Mouse (Mus musculus) CH12.LX (cell line): ENCODE data around the gene Cisd2. TPM values are rescaled to one million over a fixed set of nuclear protein-coding genes. Genes with fewer than 3 reads are reported as not detected.

Source experiments
- DNase-seq: peaks from one replicate; pipeline ENCODE4 v3.0.0-alpha.2; 2013; ENCODE audit errors: extremely low read depth
- H3K27ac ChIP-seq: 2 replicates; pipeline ENCODE4 v1.5.1; 2012; ENCODE audit warnings: low read depth, mild to moderate bottlenecking, control low read depth, moderate library complexity; ENCODE audit not compliant: insufficient read depth
- H3K27me3 ChIP-seq: replicated peaks from 2 replicates; pipeline ENCODE3; 2012; ENCODE audit warnings: inconsistent platforms
- H3K36me3 ChIP-seq, 2 experiments: replicated peaks in 1 of 2; 2 replicates each; pipeline versions ENCODE3 to v1.6.1; 2012; ENCODE audit warnings: inconsistent platforms in 1 of 2, low read length in 1 of 2, mild to moderate bottlenecking in 1 of 2, mixed read lengths in 1 of 2, moderate library complexity in 1 of 2; ENCODE audit not compliant: control insufficient read depth in 1 of 2, insufficient read depth in 1 of 2
- H3K4me1 ChIP-seq, 2 experiments: 2 replicates each; pipeline ENCODE4 v1.6.1; 2012; ENCODE audit warnings: inconsistent platforms in 1 of 2, moderate library complexity in 1 of 2; ENCODE audit not compliant: insufficient read depth in 2 of 2, control insufficient read depth in 1 of 2
- H3K4me2 ChIP-seq: 2 replicates; pipeline ENCODE4 v1.6.1; 2012; ENCODE audit warnings: low read depth, mild to moderate bottlenecking, control low read depth; ENCODE audit not compliant: poor library complexity, insufficient read depth, severe bottlenecking
- H3K4me3 ChIP-seq, 3 experiments: fragments of 150-350 bp in 1 of 3; sonication (generic) in 1 of 3; replicated peaks in 1 of 3; 2 replicates each; pipeline versions ENCODE3 to v1.5.1; 2011 to 2012; ENCODE audit warnings: low read depth in 2 of 3, low read length in 2 of 3, mild to moderate bottlenecking in 2 of 3, moderate library complexity in 2 of 3, control low read depth in 1 of 3, improper control_type of control experiment in 1 of 3, inconsistent platforms in 1 of 3, mixed read lengths in 1 of 3; ENCODE audit not compliant: poor library complexity in 1 of 3
- H3K79me2 ChIP-seq: replicated peaks from 2 replicates; pipeline ENCODE4 v1.6.1; 2012; ENCODE audit warnings: mild to moderate bottlenecking, moderate library complexity; ENCODE audit not compliant: control insufficient read depth, poor library complexity, insufficient read depth, severe bottlenecking; ENCODE audit errors: extremely low read depth
- H3K9ac ChIP-seq: 2 replicates; pipeline ENCODE4 v1.6.1; 2012; ENCODE audit warnings: low read depth, mild to moderate bottlenecking, control low read depth, moderate library complexity; ENCODE audit not compliant: insufficient read depth
- H3K9me3 ChIP-seq: replicated peaks from 2 replicates; pipeline ENCODE3; 2012; ENCODE audit warnings: low read length, inconsistent platforms, mixed read lengths
- BHLHE40 ChIP-seq: IDR thresholded peaks from 2 replicates; pipeline ENCODE4 v1.6.1; 2011; ENCODE audit warnings: mild to moderate bottlenecking, low read depth, low read length, improper control_type of control experiment
- CHD1 ChIP-seq: IDR thresholded peaks from 2 replicates; pipeline ENCODE4 v1.6.1; 2012; ENCODE audit warnings: low read depth, low read length, improper control_type of control experiment, inconsistent platforms
- CHD2 ChIP-seq: IDR thresholded peaks from 2 replicates; pipeline ENCODE4 v1.6.1; 2011; ENCODE audit warnings: low read length, improper control_type of control experiment
- CTCF ChIP-seq, 2 experiments: IDR thresholded peaks in 1 of 2; conservative IDR thresholded peaks in 1 of 2; 2 replicates each; pipeline ENCODE4 v1.5.1; 2011 to 2012; ENCODE audit warnings: low read depth in 2 of 2, low read length in 2 of 2, improper control_type of control experiment in 1 of 2, inconsistent platforms in 1 of 2, mild to moderate bottlenecking in 1 of 2, moderate library complexity in 1 of 2
- E2F4 ChIP-seq: IDR thresholded peaks from 2 replicates; pipeline ENCODE4 v1.6.1; 2011; ENCODE audit warnings: low read depth, low read length, improper control_type of control experiment; ENCODE audit not compliant: insufficient replicate concordance
- ELF1 ChIP-seq: IDR thresholded peaks from 2 replicates; pipeline ENCODE4 v1.6.1; 2014; ENCODE audit warnings: low read depth, mild to moderate bottlenecking, inconsistent platforms, low read length, improper control_type of control experiment
- EP300 ChIP-seq: IDR thresholded peaks from 2 replicates; pipeline ENCODE4 v1.6.1; 2011; ENCODE audit warnings: low read length, improper control_type of control experiment
- ETS1 ChIP-seq: conservative IDR thresholded peaks from 2 replicates; pipeline ENCODE4 v1.6.1; 2012; ENCODE audit warnings: low read depth, mild to moderate bottlenecking, inconsistent platforms, low read length, improper control_type of control experiment, moderate library complexity
- GABPA ChIP-seq: IDR thresholded peaks from 2 replicates; pipeline ENCODE4 v1.6.1; 2012; ENCODE audit warnings: low read depth, low read length, improper control_type of control experiment, inconsistent platforms; ENCODE audit not compliant: insufficient replicate concordance
- HCFC1 ChIP-seq: IDR thresholded peaks from 2 replicates; pipeline ENCODE4 v1.6.1; 2012; ENCODE audit warnings: low read depth, mild to moderate bottlenecking, inconsistent platforms, low read length, improper control_type of control experiment
- IRF4 ChIP-seq: IDR thresholded peaks from 2 replicates; pipeline ENCODE4 v1.6.1; 2014; ENCODE audit warnings: low read depth, mild to moderate bottlenecking, inconsistent platforms, low read length, improper control_type of control experiment
- JUN ChIP-seq: IDR thresholded peaks from 2 replicates; pipeline ENCODE4 v1.6.1; 2011; ENCODE audit warnings: low read depth, mild to moderate bottlenecking, low read length, improper control_type of control experiment, moderate library complexity; ENCODE audit not compliant: insufficient read depth
- JUND ChIP-seq: conservative IDR thresholded peaks from 2 replicates; pipeline ENCODE4 v1.6.1; 2011; ENCODE audit warnings: low read depth, low read length, improper control_type of control experiment
- KAT2A ChIP-seq: IDR thresholded peaks from 2 replicates; pipeline ENCODE4 v1.6.1; 2012; ENCODE audit warnings: low read length, improper control_type of control experiment, inconsistent platforms; ENCODE audit not compliant: insufficient replicate concordance
- MAFK ChIP-seq: IDR thresholded peaks from 2 replicates; pipeline ENCODE4 v1.6.1; 2011; ENCODE audit warnings: low read length, improper control_type of control experiment; ENCODE audit not compliant: insufficient replicate concordance
- MAX ChIP-seq: IDR thresholded peaks from 2 replicates; pipeline ENCODE4 v1.6.1; 2011; ENCODE audit warnings: low read length, improper control_type of control experiment
- MAZ ChIP-seq: IDR thresholded peaks from 2 replicates; pipeline ENCODE4 v1.6.1; 2012; ENCODE audit warnings: low read depth, mild to moderate bottlenecking, inconsistent platforms, low read length, improper control_type of control experiment, moderate library complexity
- MEF2A ChIP-seq: IDR thresholded peaks from 2 replicates; pipeline ENCODE4 v1.6.1; 2014; ENCODE audit warnings: low read depth, mild to moderate bottlenecking, inconsistent platforms, low read length, improper control_type of control experiment, borderline replicate concordance
- MXI1 ChIP-seq: IDR thresholded peaks from 2 replicates; pipeline ENCODE4 v1.6.1; 2011; ENCODE audit warnings: mild to moderate bottlenecking, low read depth, low read length, improper control_type of control experiment
- MYC ChIP-seq: IDR thresholded peaks from 2 replicates; pipeline ENCODE4 v1.6.1; 2011; ENCODE audit warnings: low read depth, mild to moderate bottlenecking, improper control_type of control experiment, low read length
- NELFE ChIP-seq: IDR thresholded peaks from 2 replicates; pipeline ENCODE4 v1.6.1; 2011; ENCODE audit warnings: low read depth, low read length, improper control_type of control experiment
- NRF1 ChIP-seq: IDR thresholded peaks from 2 replicates; pipeline ENCODE4 v1.6.1; 2014; ENCODE audit warnings: low read depth, mild to moderate bottlenecking, inconsistent platforms, low read length, improper control_type of control experiment, moderate library complexity
- PAX5 ChIP-seq: IDR thresholded peaks from 2 replicates; pipeline ENCODE4 v1.6.1; 2012; ENCODE audit warnings: low read length, inconsistent platforms, mixed read lengths
- POLR2A ChIP-seq: IDR thresholded peaks from 2 replicates; pipeline ENCODE4 v1.6.1; 2011; ENCODE audit warnings: low read depth, mild to moderate bottlenecking, improper control_type of control experiment, low read length
- POLR2AphosphoS2 ChIP-seq: IDR thresholded peaks from 2 replicates; pipeline ENCODE4 v1.6.1; 2011; ENCODE audit warnings: low read depth, low read length, improper control_type of control experiment
- RAD21 ChIP-seq: IDR thresholded peaks from 2 replicates; pipeline ENCODE4 v1.6.1; 2011; ENCODE audit warnings: low read depth, mild to moderate bottlenecking, low read length, improper control_type of control experiment, moderate library complexity
- RCOR1 ChIP-seq: conservative IDR thresholded peaks from 2 replicates; pipeline ENCODE4 v1.6.1; 2012; ENCODE audit warnings: low read depth, mild to moderate bottlenecking, inconsistent platforms, low read length, improper control_type of control experiment
- SIN3A ChIP-seq: IDR thresholded peaks from 2 replicates; pipeline ENCODE4 v1.6.1; 2012; ENCODE audit warnings: low read length, improper control_type of control experiment, inconsistent platforms
- SMC3 ChIP-seq: IDR thresholded peaks from 2 replicates; pipeline ENCODE4 v1.6.1; 2011; ENCODE audit warnings: low read depth, low read length, improper control_type of control experiment
- TBP ChIP-seq: conservative IDR thresholded peaks from 2 replicates; pipeline ENCODE4 v1.6.1; 2011; ENCODE audit warnings: low read depth, low read length, improper control_type of control experiment
- TCF12 ChIP-seq: IDR thresholded peaks from 2 replicates; pipeline ENCODE4 v1.6.1; 2014; ENCODE audit warnings: low read depth, mild to moderate bottlenecking, inconsistent platforms, low read length, improper control_type of control experiment
- UBTF ChIP-seq: IDR thresholded peaks from 2 replicates; pipeline ENCODE4 v1.6.1; 2012; ENCODE audit warnings: low read depth, mild to moderate bottlenecking, inconsistent platforms, low read length, improper control_type of control experiment, moderate library complexity
- USF1 ChIP-seq: IDR thresholded peaks from 2 replicates; pipeline ENCODE4 v1.6.1; 2014; ENCODE audit warnings: low read depth, mild to moderate bottlenecking, inconsistent platforms, low read length, improper control_type of control experiment
- USF2 ChIP-seq: conservative IDR thresholded peaks from 2 replicates; pipeline ENCODE4 v1.6.1; 2011; ENCODE audit warnings: low read depth, low read length, improper control_type of control experiment
- ZC3H11A ChIP-seq: IDR thresholded peaks from 2 replicates; pipeline ENCODE4 v1.6.1; 2012; ENCODE audit warnings: low read depth, mild to moderate bottlenecking, inconsistent platforms, low read length, improper control_type of control experiment
- ZKSCAN1 ChIP-seq: IDR thresholded peaks from 2 replicates; pipeline ENCODE4 v1.6.1; 2012; ENCODE audit warnings: low read depth, inconsistent platforms, low read length, improper control_type of control experiment, borderline replicate concordance
- ZMIZ1 ChIP-seq: IDR thresholded peaks from 2 replicates; pipeline ENCODE4 v1.6.1; 2012; ENCODE audit warnings: low read depth, mild to moderate bottlenecking, inconsistent platforms, low read length, improper control_type of control experiment
- ZNF384 ChIP-seq: IDR thresholded peaks from 2 replicates; pipeline ENCODE4 v1.6.1; 2012; ENCODE audit warnings: low read depth, low read length, improper control_type of control experiment, inconsistent platforms
- dilution Hi-C: fragments of 300-500 bp; cut with MboI; formaldehyde crosslinking; loops from 2 replicates; pipeline ENCODE4 v1.14.3; 2020; ENCODE audit warnings: low sequenced_read_pairs; ENCODE audit not compliant: extremely low pct_unique_long_range_greater_than_20kb, extremely low pct_ligation_motif_present
- in situ Hi-C: fragments of 300-500 bp; cut with MboI; formaldehyde crosslinking; loops from 3 replicates; pipeline ENCODE4 v1.14.3; 2019; ENCODE audit warnings: low sequenced_read_pairs, low pct_ligation_motif_present, low pct_unique_long_range_greater_than_20kb, mixed read lengths
- polyA plus RNA-seq: library from polyadenylated mRNA; unstranded; fragments of >175 nt; gene quantifications from 2 replicates; pipeline ENCODE4 v1.2.1, GENCODE M21; 2012; ENCODE audit warnings: low read depth; ENCODE audit not compliant: insufficient read length
- total RNA-seq, 2 experiments: library from RNA; depleted of rRNA; stranded (reverse); fragments of 300-350 nt in 1 of 2; fragments of >200 nt in 1 of 2; gene quantifications; 2 replicates each; pipeline ENCODE4 v1.2.3; 2012 to 2014

Cisd2 gene
- 36.4 and 39.4 TPM in 2 replicates for total RNA-seq (2012; rRNA removed)
- total RNA-seq (2014; rRNA removed), result 62.0 and 70.8 TPM in 2 replicates
- polyA plus RNA-seq, result 58.2 and 65.5 TPM in 2 replicates

GRCm38 (mm10) chr3:135423608-135424212, at the start of gene Cisd2:
TSS of gene Cisd2 (minus strand) at chr3:135423925.
- Histone ChIP-seq H3K9me3 (no peaks in the 10 kb centered on the region), H3K27ac (peak within 1 kb of the TSS; percentile 89), H3K4me3 (peak within 1 kb of the TSS; percentile 62 to 82 (median 76)), H3K27me3 (no peaks in the 10 kb centered on the region), H3K4me2 (peak within 1 kb of the TSS; percentile 99), H3K9ac (peak within 1 kb of the TSS; percentile 72), H3K4me1 (peaks cover 3 to 54% of the 10 kb centered on the region in 2 experiments; a peak in 3 of 4 replicates)
- in situ Hi-C loops, result no loop called here
- dilution Hi-C loops, result no loop called here
- DNase-seq, result no peak
- no peak for TF ChIP-seq RAD21
- 0 out of 2 replicates have a peak, but pooled peaks have one; percentile 7 for TF ChIP-seq ETS1
- TF ChIP-seq EP300, result 0 out of 2 replicates have a peak, but pooled peaks have one; percentile 5
- no peak; the same call in 1 of the 2 replicates for TF ChIP-seq POLR2A
- TF ChIP-seq MAX, result no peak; the same call in none of the 2 replicates
- TF ChIP-seq BHLHE40, result 0 out of 2 replicates have a peak, but pooled peaks have one; percentile 6
- peak; percentile 83 for TF ChIP-seq MXI1
- 0 out of 2 replicates have a peak, but pooled peaks have one; percentile 25 for TF ChIP-seq KAT2A
- 0 out of 2 replicates have a peak, but pooled peaks have one; percentile 7 for TF ChIP-seq MYC
- TF ChIP-seq SMC3, result no peak; the same call in 1 of the 2 replicates
- no peak for TF ChIP-seq JUN
- TF ChIP-seq ZMIZ1, result no peak
- peak; percentile 92 for TF ChIP-seq ZNF384
- TF ChIP-seq PAX5, result no peak
- TF ChIP-seq MAFK, result no peak
- 0 out of 2 replicates have a peak, but pooled peaks have one; percentile 8 for TF ChIP-seq MAZ
- no peak for TF ChIP-seq TCF12
- no peak for TF ChIP-seq USF2
- TF ChIP-seq UBTF, result no peak
- no peak for TF ChIP-seq ELF1
- no peak for TF ChIP-seq MEF2A
- TF ChIP-seq TBP, result 0 out of 2 replicates have a peak, but pooled peaks have one; percentile 61
- no peak for TF ChIP-seq POLR2AphosphoS2
- TF ChIP-seq CTCF (conservative IDR thresholded peaks at IDR 0.05 in 1 of 2, IDR thresholded peaks at IDR 0.05 in 1 of 2; ENCODE audit: low read depth in 2 of 2, low read length in 2 of 2), result no peak
- 0 out of 2 replicates have a peak, but pooled peaks have one; percentile 41 for TF ChIP-seq HCFC1
- peak; percentile 37; the same call in 1 of the 2 replicates for TF ChIP-seq IRF4
- TF ChIP-seq NRF1, result no peak
- 0 out of 2 replicates have a peak, but pooled peaks have one; percentile 17 for TF ChIP-seq JUND
- TF ChIP-seq ZKSCAN1, result no peak
- TF ChIP-seq E2F4, result no peak
- peak; percentile 22; the same call in 1 of the 2 replicates for TF ChIP-seq CHD2
- TF ChIP-seq SIN3A, result peak; percentile 96
- no peak for TF ChIP-seq GABPA
- TF ChIP-seq ZC3H11A, result no peak
- TF ChIP-seq RCOR1, result 0 out of 2 replicates have a peak, but pooled peaks have one; percentile 29
- TF ChIP-seq USF1, result no peak
- TF ChIP-seq CHD1, result peak; percentile 96
- no peak for TF ChIP-seq NELFE
- TF ChIP-seq, all 38 proteins: peak for 16
- peaks cover 60% of the 10 kb centered on the region for H3K79me2 ChIP-seq
- peaks cover 0 to 11% of the 10 kb centered on the region in 2 experiments for H3K36me3 ChIP-seq
